Mouse (Mus musculus): ENCODE data around the gene Snn. TPM values are rescaled to one million over a fixed set of nuclear protein-coding genes. Genes with fewer than 3 reads are reported as not detected.
"Not testable (repeated sequence)": the region's sequence is repeated elsewhere in the genome, so short reads cannot be mapped to it uniquely, and the experiment has no call there.

The Snn gene
- 44.7 and 45.8 TPM in 2 replicates for polyA plus RNA-seq (2014; fragmentation: Nextera tagmentation; extraction: Ambion mirVana)

DNA sequence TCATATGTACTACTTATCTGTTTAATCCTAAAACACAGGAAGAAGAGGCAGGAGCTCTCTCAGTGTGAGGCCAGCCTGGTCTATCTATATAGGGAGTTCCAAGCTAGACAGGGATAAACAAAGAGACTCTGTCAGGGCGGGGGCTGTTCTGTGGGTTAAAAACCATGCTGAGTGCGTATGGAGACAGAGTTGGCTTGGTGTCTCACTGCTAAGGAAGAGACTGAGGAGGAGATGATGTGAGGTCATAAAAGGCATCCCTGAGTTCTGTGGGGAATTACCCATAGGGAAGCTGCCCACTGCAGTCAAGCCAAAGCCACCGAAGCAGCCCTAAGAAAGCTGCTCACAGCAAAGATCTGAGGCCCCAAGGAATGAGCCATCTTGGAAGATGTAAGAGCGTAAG, at the start of gene Snn:
Gene Snn, plus strand, starts transcription at position 301 of the 400 bp plus-strand sequence.
- no peaks in the 10 kb centered on the region for H3K36me3 ChIP-seq (ENCODE audit: control insufficient read depth, insufficient read depth, low read length)
- H3K27me3 ChIP-seq (ENCODE audit: control insufficient read depth, insufficient read depth, low read length), result no peaks in the 10 kb centered on the region
- H3K9ac ChIP-seq (ENCODE audit: low read depth, low read length), result no peak within 1 kb of the TSS
- ATAC-seq (replicated peaks; ENCODE audit: insufficient number of reproducible peaks, low FRiP score, low TSS enrichment), result no peak
- H3K4me3 ChIP-seq (ENCODE audit: low read depth, low read length), result no peak within 1 kb of the TSS
- H3K4me1 ChIP-seq (ENCODE audit: control insufficient read depth, insufficient read depth, low read length), result peaks cover 26% of the 10 kb centered on the region
- WGBS (ENCODE audit: insufficient replicate concordance), result 76% methylated on average over 4 of the region's 4 CpGs
- no peak within 1 kb of the TSS for H3K27ac ChIP-seq (ENCODE audit: low read depth, low read length)
- no peaks in the 10 kb centered on the region for H3K9me3 ChIP-seq (replicated peaks; ENCODE audit: control insufficient read depth, low read length)
- no peak within 1 kb of the TSS for H3K4me2 ChIP-seq

DNA sequence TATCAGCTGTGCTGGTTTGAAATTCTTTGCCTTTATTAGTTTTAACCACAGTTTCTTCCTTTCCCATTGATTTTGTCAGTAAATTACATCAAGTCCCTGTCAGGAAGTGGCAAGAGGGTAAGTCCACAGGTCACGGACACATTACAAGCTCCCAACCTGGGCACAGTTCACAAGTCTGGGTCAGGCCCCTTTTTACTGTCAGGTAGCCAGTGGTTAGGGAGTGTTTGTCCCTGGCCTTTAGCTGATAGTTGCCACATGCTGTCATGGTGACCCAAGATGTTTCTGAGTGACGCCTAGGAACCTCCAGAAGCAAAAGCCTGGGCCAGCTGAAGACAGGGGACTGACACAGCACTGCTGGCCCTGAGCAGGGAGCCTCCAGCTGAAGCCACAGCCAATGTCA, 49.5 kb upstream of the Snn start:
- Histone ChIP-seq H3K4me1 (ENCODE audit: control insufficient read depth, insufficient read depth, low read length) (peaks cover 25% of the 10 kb centered on the region), H3K9me3 (replicated peaks; ENCODE audit: control insufficient read depth, low read length) (no peaks in the 10 kb centered on the region), H3K27ac (ENCODE audit: low read depth, low read length) (no peak overlapping the region), H3K27me3 (ENCODE audit: control insufficient read depth, insufficient read depth, low read length) (no peaks in the 10 kb centered on the region), H3K4me3 (ENCODE audit: low read depth, low read length) (no peak overlapping the region), H3K4me2 (no peak overlapping the region), H3K9ac (ENCODE audit: low read depth, low read length) (no peak overlapping the region), H3K36me3 (ENCODE audit: control insufficient read depth, insufficient read depth, low read length) (no peaks in the 10 kb centered on the region)
- 64% methylated on average over 2 of the region's 2 CpGs for WGBS (ENCODE audit: insufficient replicate concordance)
- no peak for ATAC-seq (replicated peaks; ENCODE audit: insufficient number of reproducible peaks, low FRiP score, low TSS enrichment)

DNA sequence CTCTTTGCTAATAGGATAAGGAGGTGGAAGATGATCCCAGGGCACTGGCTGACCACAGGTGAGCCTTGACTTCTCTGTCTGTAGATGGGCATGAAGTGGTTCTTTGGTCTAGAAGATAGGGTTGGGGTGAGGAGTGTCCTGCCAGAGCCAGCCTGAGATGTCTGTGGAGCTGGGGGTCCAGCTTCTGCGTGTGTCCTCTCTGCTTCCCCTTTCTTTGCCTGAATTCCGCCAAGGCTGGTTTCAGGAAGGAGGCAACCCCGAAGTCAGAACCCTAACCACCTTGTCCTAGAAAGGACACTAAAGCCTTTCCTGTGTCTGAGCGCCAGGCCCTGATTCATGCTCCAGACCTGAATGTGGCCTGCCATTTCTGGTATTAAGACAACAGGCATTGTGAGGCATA, 48.8 kb upstream of the Snn start:
- 79% methylated on average over 4 of the region's 4 CpGs for whole genome bisulfite sequencing (ENCODE audit: insufficient replicate concordance)
- no peaks in the 10 kb centered on the region for H3K27me3 ChIP-seq (ENCODE audit: control insufficient read depth, insufficient read depth, low read length)
- no peak overlapping the region for H3K9ac ChIP-seq (ENCODE audit: low read depth, low read length)
- no peaks in the 10 kb centered on the region for H3K36me3 ChIP-seq (ENCODE audit: control insufficient read depth, insufficient read depth, low read length)
- H3K4me2 ChIP-seq, result no peak overlapping the region
- no peak overlapping the region; the same call in 1 of the 2 replicates for H3K27ac ChIP-seq (ENCODE audit: low read depth, low read length)
- H3K4me3 ChIP-seq (ENCODE audit: low read depth, low read length), result no peak overlapping the region
- peaks cover 23% of the 10 kb centered on the region for H3K4me1 ChIP-seq (ENCODE audit: control insufficient read depth, insufficient read depth, low read length)
- H3K9me3 ChIP-seq (replicated peaks; ENCODE audit: control insufficient read depth, low read length), result no peaks in the 10 kb centered on the region
- no peak for ATAC-seq (replicated peaks; ENCODE audit: insufficient number of reproducible peaks, low FRiP score, low TSS enrichment)

DNA sequence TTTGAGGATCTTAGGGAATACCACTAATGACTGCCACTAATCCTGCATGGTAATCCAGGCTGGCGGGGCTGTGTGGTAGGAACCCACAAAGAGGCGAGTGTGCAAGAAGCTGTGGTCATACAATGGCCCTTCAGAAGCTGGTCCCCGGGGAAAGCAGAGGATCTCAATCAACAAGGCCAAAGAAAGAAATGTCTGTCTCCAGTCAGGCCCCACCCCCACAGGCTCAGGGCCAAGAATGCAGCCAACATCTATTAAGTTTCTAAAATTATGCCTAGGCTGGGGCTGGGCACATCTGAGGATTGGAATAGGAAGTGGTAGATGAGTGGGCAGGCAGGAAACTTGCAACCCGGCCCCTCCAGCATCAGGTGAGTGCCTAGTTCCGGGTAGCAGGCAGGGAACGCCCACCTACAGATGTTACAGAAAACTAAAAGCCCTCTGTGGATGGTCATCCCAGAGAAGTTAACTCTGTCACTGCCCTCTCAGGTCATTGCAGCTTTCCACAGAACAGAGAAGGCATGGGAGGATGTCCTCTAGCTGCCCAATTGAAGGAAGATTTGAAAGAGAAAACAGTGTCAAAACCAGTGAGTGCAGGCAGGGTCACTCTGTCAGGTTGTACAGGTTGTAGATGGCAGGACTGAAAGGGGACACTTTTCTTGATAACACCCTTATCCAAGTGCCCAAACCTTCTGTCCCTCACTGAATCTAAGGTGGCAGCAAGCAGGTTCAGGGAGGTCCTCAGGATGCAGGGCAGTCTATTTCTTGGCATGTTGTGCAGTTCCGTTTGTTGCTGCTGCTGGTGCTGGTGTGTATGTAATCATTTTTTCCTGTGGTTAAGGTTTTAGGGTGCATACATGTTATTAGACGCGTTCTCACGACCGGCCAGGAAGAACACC, 47.9 kb upstream of the Snn start:
- Histone ChIP-seq H3K27ac (ENCODE audit: low read depth, low read length) (peak overlapping the region; percentile 62; the same call in 1 of the 2 replicates), H3K36me3 (ENCODE audit: control insufficient read depth, insufficient read depth, low read length) (no peaks in the 10 kb centered on the region), H3K9ac (ENCODE audit: low read depth, low read length) (no peak overlapping the region), H3K4me3 (ENCODE audit: low read depth, low read length) (no peak overlapping the region), H3K27me3 (ENCODE audit: control insufficient read depth, insufficient read depth, low read length) (no peaks in the 10 kb centered on the region), H3K4me1 (ENCODE audit: control insufficient read depth, insufficient read depth, low read length) (peaks cover 24% of the 10 kb centered on the region), H3K4me2 (peak overlapping the region; percentile 22; the same call in 1 of the 2 replicates), H3K9me3 (replicated peaks; ENCODE audit: control insufficient read depth, low read length) (no peaks in the 10 kb centered on the region)
- WGBS (ENCODE audit: insufficient replicate concordance), result 58% methylated on average over 11 of the region's 11 CpGs
- ATAC-seq (replicated peaks; ENCODE audit: insufficient number of reproducible peaks, low FRiP score, low TSS enrichment), result no peak

DNA sequence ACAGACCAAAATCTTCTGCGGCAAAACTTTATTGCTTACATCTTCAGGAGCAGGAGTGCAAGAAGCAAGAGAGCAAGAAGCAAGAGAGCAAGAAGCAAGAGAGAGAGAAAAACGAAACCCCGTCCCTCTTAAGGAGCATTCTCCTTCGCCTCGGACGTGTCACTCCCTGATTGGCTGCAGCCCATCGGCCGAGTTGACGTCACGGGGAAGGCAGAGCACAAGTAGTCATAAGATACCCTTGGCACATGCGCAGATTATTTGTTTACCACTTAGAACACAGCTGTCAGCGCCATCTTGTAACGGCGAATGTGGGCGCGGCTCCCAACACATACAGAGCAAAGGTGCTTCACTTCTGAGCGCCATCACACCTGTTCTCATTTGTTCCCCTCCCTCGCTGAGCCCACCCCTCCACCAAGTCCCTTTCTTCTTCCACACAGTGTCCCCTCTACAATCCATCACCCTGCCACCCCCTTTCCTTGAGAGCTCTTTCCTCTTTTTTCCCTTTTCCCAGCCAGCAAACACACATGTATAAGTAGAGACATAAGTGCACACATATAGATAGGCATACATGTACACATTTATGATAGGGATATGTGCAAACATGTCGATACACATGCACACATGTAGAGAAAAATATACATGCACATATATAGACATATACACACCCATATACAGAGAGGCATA, 47.1 kb upstream of the Snn start:
- peaks cover 23% of the 10 kb centered on the region for H3K4me1 ChIP-seq (ENCODE audit: control insufficient read depth, insufficient read depth, low read length)
- H3K9ac ChIP-seq (ENCODE audit: low read depth, low read length); H3K9me3 ChIP-seq (replicated peaks; ENCODE audit: control insufficient read depth, low read length); H3K27me3 ChIP-seq (ENCODE audit: control insufficient read depth, insufficient read depth, low read length); H3K36me3 ChIP-seq (ENCODE audit: control insufficient read depth, insufficient read depth, low read length); H3K4me2 ChIP-seq; H3K27ac ChIP-seq (ENCODE audit: low read depth, low read length); H3K4me3 ChIP-seq (ENCODE audit: low read depth, low read length); ATAC-seq (replicated peaks; ENCODE audit: insufficient number of reproducible peaks, low FRiP score, low TSS enrichment): not testable (repeated sequence)
- 84% methylated on average over 11 of the region's 19 CpGs for WGBS (ENCODE audit: insufficient replicate concordance)

DNA sequence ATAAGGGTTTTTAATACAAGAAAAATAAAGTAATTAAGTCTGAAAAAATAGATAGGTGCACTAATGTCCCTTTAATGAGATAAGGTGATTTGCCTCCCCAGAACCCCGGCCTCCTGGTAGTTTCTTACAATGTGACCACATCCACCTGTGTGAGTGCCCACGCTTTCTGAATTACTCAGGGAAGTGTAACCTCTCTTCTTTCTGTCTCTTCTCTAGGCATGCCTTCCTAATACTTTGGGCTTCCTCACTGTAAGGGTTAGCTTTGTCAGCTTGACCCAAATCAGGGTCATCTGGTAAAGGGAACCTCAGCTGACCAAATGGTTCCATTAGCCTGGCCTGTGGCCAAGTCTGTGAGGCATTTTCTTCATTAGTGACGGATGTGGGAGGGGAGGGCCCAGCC, 46.3 kb upstream of the Snn start:
- Histone ChIP-seq H3K4me1 (ENCODE audit: control insufficient read depth, insufficient read depth, low read length) (peaks cover 19% of the 10 kb centered on the region), H3K36me3 (ENCODE audit: control insufficient read depth, insufficient read depth, low read length) (no peaks in the 10 kb centered on the region), H3K27me3 (ENCODE audit: control insufficient read depth, insufficient read depth, low read length) (no peaks in the 10 kb centered on the region), H3K9ac (ENCODE audit: low read depth, low read length) (no peak overlapping the region), H3K4me2 (no peak overlapping the region), H3K27ac (ENCODE audit: low read depth, low read length) (no peak overlapping the region), H3K9me3 (replicated peaks; ENCODE audit: control insufficient read depth, low read length) (no peaks in the 10 kb centered on the region), H3K4me3 (ENCODE audit: low read depth, low read length) (no peak overlapping the region)
- 73% methylated on average over 3 of the region's 3 CpGs for WGBS (ENCODE audit: insufficient replicate concordance)
- ATAC-seq (replicated peaks; ENCODE audit: insufficient number of reproducible peaks, low FRiP score, low TSS enrichment), result no peak

DNA sequence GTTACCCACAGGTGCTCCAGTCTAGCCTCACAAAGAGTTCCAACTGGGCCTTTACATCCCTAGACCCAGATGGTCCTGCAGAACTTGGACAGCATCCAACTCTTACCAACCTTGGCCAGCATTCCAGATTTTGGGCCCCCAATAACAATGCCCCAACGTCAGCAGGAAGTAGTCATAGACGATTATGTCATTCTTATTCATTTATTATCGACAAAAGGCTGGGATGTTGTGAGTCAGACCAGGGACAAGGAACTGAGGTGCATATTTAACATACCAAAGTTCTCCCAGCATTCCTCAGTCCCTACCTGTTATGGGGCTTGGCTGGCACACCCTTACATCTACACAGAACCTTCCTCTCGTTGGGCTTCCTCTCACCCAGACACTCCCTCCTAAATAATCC, 44.4 kb upstream of the Snn start:
- H3K27ac ChIP-seq (ENCODE audit: low read depth, low read length), result no peak overlapping the region

DNA sequence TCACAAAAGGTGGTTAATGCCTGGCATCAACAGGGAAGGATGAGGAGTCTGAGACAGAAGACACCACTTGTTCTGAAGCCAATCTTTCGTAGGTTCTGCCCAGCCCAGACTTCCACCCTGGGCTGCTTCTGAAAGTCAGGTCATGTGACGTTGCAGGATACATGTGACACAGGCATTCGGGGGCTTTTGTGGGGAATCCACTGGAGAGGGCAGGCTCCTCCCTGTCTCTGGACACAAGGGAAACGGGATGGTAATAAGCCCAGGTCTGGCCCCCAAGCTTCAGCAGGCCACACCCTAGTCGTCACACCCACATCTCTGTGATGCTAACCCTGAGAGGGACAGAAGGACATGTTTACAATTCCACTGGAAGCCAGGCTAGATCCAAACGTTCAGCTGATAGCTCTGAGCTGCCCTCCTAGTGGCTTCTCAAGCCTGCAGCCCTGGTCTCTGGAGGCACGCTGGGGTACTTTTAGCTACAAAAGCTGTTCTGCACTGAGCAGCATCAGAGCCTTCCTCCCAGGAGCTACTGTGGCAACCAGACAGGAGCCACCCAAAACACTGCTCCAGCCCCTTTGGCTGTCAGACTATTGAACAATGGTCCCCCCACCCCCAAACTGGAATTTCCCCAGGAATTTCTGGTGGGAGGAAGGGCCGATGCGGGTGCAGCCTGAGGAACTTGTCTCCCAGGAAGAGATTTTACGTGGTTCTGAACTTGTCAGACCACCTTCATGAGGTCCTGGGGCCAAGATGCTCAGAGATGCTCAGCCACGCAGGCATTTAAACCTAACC, 42.7 kb upstream of the Snn start:
- ATAC-seq (replicated peaks; ENCODE audit: insufficient number of reproducible peaks, low FRiP score, low TSS enrichment), result 0 out of 2 replicates have a peak, but pooled peaks have one; percentile 18
- no peak overlapping the region for H3K9ac ChIP-seq (ENCODE audit: low read depth, low read length)
- no peaks in the 10 kb centered on the region for H3K9me3 ChIP-seq (replicated peaks; ENCODE audit: control insufficient read depth, low read length)
- peaks cover 9% of the 10 kb centered on the region for H3K4me1 ChIP-seq (ENCODE audit: control insufficient read depth, insufficient read depth, low read length)
- no peaks in the 10 kb centered on the region for H3K36me3 ChIP-seq (ENCODE audit: control insufficient read depth, insufficient read depth, low read length)
- no peaks in the 10 kb centered on the region for H3K27me3 ChIP-seq (ENCODE audit: control insufficient read depth, insufficient read depth, low read length)
- WGBS (ENCODE audit: insufficient replicate concordance), result 45% methylated on average over 11 of the region's 11 CpGs
- H3K27ac ChIP-seq (ENCODE audit: low read depth, low read length), result no peak overlapping the region
- H3K4me3 ChIP-seq (ENCODE audit: low read depth, low read length), result no peak overlapping the region
- no peak overlapping the region for H3K4me2 ChIP-seq

More for the DNA sequence above, 44.4 kb upstream of the Snn start:
- 58% methylated on average over 4 of the region's 4 CpGs for WGBS (ENCODE audit: insufficient replicate concordance)
- Histone ChIP-seq H3K9ac (ENCODE audit: low read depth, low read length) (no peak overlapping the region), H3K36me3 (ENCODE audit: control insufficient read depth, insufficient read depth, low read length) (no peaks in the 10 kb centered on the region), H3K4me3 (ENCODE audit: low read depth, low read length) (no peak overlapping the region), H3K9me3 (replicated peaks; ENCODE audit: control insufficient read depth, low read length) (no peaks in the 10 kb centered on the region), H3K4me1 (ENCODE audit: control insufficient read depth, insufficient read depth, low read length) (peaks cover 19% of the 10 kb centered on the region), H3K27me3 (ENCODE audit: control insufficient read depth, insufficient read depth, low read length) (no peaks in the 10 kb centered on the region), H3K4me2 (no peak overlapping the region)
- ATAC-seq (replicated peaks; ENCODE audit: insufficient number of reproducible peaks, low FRiP score, low TSS enrichment), result no peak

Measured in heart, embryonic 11.5 days (tissue).